Mouse (Mus musculus): ENCODE data around the gene Camk1d. TPM values are rescaled to one million over a fixed set of nuclear protein-coding genes. Genes with fewer than 3 reads are reported as not detected.

The Camk1d gene
- polyA plus RNA-seq, 2 experiments = 4.9 to 7.7 TPM

DNA sequence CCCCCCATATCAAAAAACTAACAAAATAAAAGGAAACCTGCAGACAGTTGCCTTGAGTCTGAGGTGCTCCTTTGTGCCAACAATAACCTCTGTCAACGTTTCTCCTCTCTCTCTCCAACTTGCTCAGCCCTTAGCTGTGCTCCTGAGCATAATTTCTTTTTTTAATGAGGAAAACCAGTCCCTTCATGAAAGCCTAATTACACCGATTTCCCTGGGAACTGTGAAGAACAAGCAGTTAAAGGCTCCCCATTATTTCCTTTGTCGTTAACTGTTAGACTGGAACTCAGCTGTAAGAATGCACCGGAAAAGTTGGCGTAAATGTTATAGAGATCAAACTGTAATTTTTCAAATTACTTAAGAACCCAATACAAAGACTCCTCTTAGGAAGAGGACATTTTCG lies 316.3 kb downstream of the Camk1d start:
- Histone ChIP-seq H3K9me3 (ENCODE audit: control insufficient read depth, low read length) (no peaks in the 10 kb centered on the region), H3K4me1 (ENCODE audit: control insufficient read depth, insufficient read depth, low read length) (no peaks in the 10 kb centered on the region), H3K27ac (replicated peaks; ENCODE audit: low read depth, low read length) (no peak overlapping the region), H3K36me3 (ENCODE audit: control insufficient read depth, insufficient read depth, low read length) (no peaks in the 10 kb centered on the region), H3K4me3 (replicated peaks; ENCODE audit: low read length) (no peak overlapping the region), H3K9ac (ENCODE audit: low read depth, low read length, severe bottlenecking) (no peak overlapping the region), H3K4me2 (replicated peaks; ENCODE audit: low read depth, low read length, severe bottlenecking) (no peak overlapping the region), H3K27me3 (ENCODE audit: control insufficient read depth, insufficient read depth, low read length) (no peaks in the 10 kb centered on the region)
- ATAC-seq (ENCODE audit: low FRiP score, low read depth) (no peak), DNase-seq (ENCODE audit: low spot score) (no peak)
- no peak for TF ChIP-seq POLR2A (IDR thresholded peaks at IDR 0.05; ENCODE audit: borderline replicate concordance, extremely low read depth, insufficient read depth, insufficient read length)
- WGBS = 29% methylated on average over 6 of the region's 6 CpGs

DNA sequence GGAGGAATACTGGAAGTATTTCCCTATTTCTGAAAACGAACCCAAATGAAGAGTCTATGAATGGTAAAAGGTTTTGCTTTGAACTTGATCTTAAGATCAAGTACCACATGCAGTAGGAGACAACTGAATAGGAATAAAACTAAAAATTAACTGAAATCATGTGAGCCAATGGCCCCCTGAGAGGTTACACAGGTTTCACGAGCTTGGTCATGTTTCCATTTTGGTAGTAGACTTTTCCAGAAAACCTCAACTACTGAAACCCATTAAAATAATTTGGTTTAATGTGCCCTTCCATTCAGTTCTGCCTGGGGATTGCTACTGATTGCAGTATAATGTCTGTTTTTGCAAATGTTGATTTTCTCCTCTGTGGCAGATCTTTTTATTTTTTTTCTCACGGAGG lies 316.8 kb downstream of the Camk1d start:
- ATAC-seq (ENCODE audit: low FRiP score, low read depth) (no peak), DNase-seq (ENCODE audit: low spot score) (no peak)
- Histone ChIP-seq H3K4me3 (replicated peaks; ENCODE audit: low read length) (no peak overlapping the region), H3K4me1 (ENCODE audit: control insufficient read depth, insufficient read depth, low read length) (no peaks in the 10 kb centered on the region), H3K27ac (replicated peaks; ENCODE audit: low read depth, low read length) (no peak overlapping the region), H3K4me2 (replicated peaks; ENCODE audit: low read depth, low read length, severe bottlenecking) (no peak overlapping the region), H3K9me3 (ENCODE audit: control insufficient read depth, low read length) (no peaks in the 10 kb centered on the region), H3K27me3 (ENCODE audit: control insufficient read depth, insufficient read depth, low read length) (no peaks in the 10 kb centered on the region), H3K36me3 (ENCODE audit: control insufficient read depth, insufficient read depth, low read length) (no peaks in the 10 kb centered on the region), H3K9ac (ENCODE audit: low read depth, low read length, severe bottlenecking) (no peak overlapping the region)
- TF ChIP-seq POLR2A (IDR thresholded peaks at IDR 0.05; ENCODE audit: borderline replicate concordance, extremely low read depth, insufficient read depth, insufficient read length) = no peak
- WGBS = 43% methylated on average over 3 of the region's 3 CpGs

GRCm38 (mm10) chr2:5396415-5396814 lies 317.9 kb downstream of the Camk1d start:
- Histone ChIP-seq H3K4me1 (ENCODE audit: control insufficient read depth, insufficient read depth, low read length) (no peaks in the 10 kb centered on the region), H3K27ac (replicated peaks; ENCODE audit: low read depth, low read length) (no peak overlapping the region), H3K4me3 (replicated peaks; ENCODE audit: low read length) (no peak overlapping the region), H3K36me3 (ENCODE audit: control insufficient read depth, insufficient read depth, low read length) (no peaks in the 10 kb centered on the region), H3K9me3 (ENCODE audit: control insufficient read depth, low read length) (no peaks in the 10 kb centered on the region), H3K4me2 (replicated peaks; ENCODE audit: low read depth, low read length, severe bottlenecking) (no peak overlapping the region), H3K9ac (ENCODE audit: low read depth, low read length, severe bottlenecking) (no peak overlapping the region), H3K27me3 (ENCODE audit: control insufficient read depth, insufficient read depth, low read length) (no peaks in the 10 kb centered on the region)
- no peak for TF ChIP-seq POLR2A (IDR thresholded peaks at IDR 0.05; ENCODE audit: borderline replicate concordance, extremely low read depth, insufficient read depth, insufficient read length)
- WGBS = 56% methylated on average over 1 of the region's 1 CpGs
- no peak for DNase-seq (ENCODE audit: low spot score)
- ATAC-seq (ENCODE audit: low FRiP score, low read depth) = no peak

GRCm38 (mm10) chr2:5395873-5396272 lies 318.4 kb downstream of the Camk1d start:
- Histone ChIP-seq H3K9ac (ENCODE audit: low read depth, low read length, severe bottlenecking) (no peak overlapping the region), H3K27ac (replicated peaks; ENCODE audit: low read depth, low read length) (no peak overlapping the region), H3K4me3 (replicated peaks; ENCODE audit: low read length) (no peak overlapping the region), H3K4me2 (replicated peaks; ENCODE audit: low read depth, low read length, severe bottlenecking) (no peak overlapping the region), H3K27me3 (ENCODE audit: control insufficient read depth, insufficient read depth, low read length) (no peaks in the 10 kb centered on the region), H3K4me1 (ENCODE audit: control insufficient read depth, insufficient read depth, low read length) (no peaks in the 10 kb centered on the region), H3K36me3 (ENCODE audit: control insufficient read depth, insufficient read depth, low read length) (no peaks in the 10 kb centered on the region), H3K9me3 (ENCODE audit: control insufficient read depth, low read length) (no peaks in the 10 kb centered on the region)
- ATAC-seq (ENCODE audit: low FRiP score, low read depth) = no peak
- no peak for DNase-seq (ENCODE audit: low spot score)
- TF ChIP-seq POLR2A (IDR thresholded peaks at IDR 0.05; ENCODE audit: borderline replicate concordance, extremely low read depth, insufficient read depth, insufficient read length) = no peak
- WGBS = 76% methylated on average over 2 of the region's 2 CpGs

DNA sequence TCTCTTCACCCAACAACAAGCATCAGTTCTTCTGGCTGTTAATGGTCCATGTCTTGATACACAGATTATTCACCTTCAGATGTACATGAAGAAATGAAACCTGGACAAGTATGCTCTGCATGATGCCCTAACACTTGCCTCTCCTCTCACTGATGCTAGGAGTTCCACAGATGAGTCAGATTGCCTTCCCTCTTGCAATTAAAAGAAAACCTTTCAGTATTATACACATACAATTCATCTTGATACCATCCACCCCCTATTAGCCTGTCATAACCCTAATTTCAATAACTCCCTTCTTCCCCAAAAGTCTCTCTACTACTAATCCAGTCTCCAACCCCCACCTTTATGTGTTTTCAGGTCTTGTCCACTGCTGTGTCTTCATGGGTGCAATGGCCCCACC lies 321.4 kb downstream of the Camk1d start:
- no peak for TF ChIP-seq POLR2A (IDR thresholded peaks at IDR 0.05; ENCODE audit: borderline replicate concordance, extremely low read depth, insufficient read depth, insufficient read length)
- H3K4me2 ChIP-seq (replicated peaks; ENCODE audit: low read depth, low read length, severe bottlenecking) = no peak overlapping the region
- no peaks in the 10 kb centered on the region for H3K36me3 ChIP-seq (ENCODE audit: control insufficient read depth, insufficient read depth, low read length)
- DNase-seq (ENCODE audit: low spot score) = no peak
- no peaks in the 10 kb centered on the region for H3K27me3 ChIP-seq (ENCODE audit: control insufficient read depth, insufficient read depth, low read length)
- H3K4me1 ChIP-seq (ENCODE audit: control insufficient read depth, insufficient read depth, low read length) = no peaks in the 10 kb centered on the region
- H3K4me3 ChIP-seq (replicated peaks; ENCODE audit: low read length) = no peak overlapping the region
- H3K27ac ChIP-seq (replicated peaks; ENCODE audit: low read depth, low read length) = no peak overlapping the region
- no peak for ATAC-seq (ENCODE audit: low FRiP score, low read depth)
- no peaks in the 10 kb centered on the region for H3K9me3 ChIP-seq (ENCODE audit: control insufficient read depth, low read length)
- no peak overlapping the region for H3K9ac ChIP-seq (ENCODE audit: low read depth, low read length, severe bottlenecking)

- no peak for DNase-seq (ENCODE audit: low spot score)
- H3K27ac ChIP-seq (replicated peaks; ENCODE audit: low read depth, low read length) = no peak overlapping the region
- H3K4me3 ChIP-seq (replicated peaks; ENCODE audit: low read length) = no peak overlapping the region
- H3K4me1 ChIP-seq (ENCODE audit: control insufficient read depth, insufficient read depth, low read length) = no peaks in the 10 kb centered on the region
- H3K36me3 ChIP-seq (ENCODE audit: control insufficient read depth, insufficient read depth, low read length) = no peaks in the 10 kb centered on the region
- no peaks in the 10 kb centered on the region for H3K27me3 ChIP-seq (ENCODE audit: control insufficient read depth, insufficient read depth, low read length)
- WGBS = 85% methylated on average over 4 of the region's 4 CpGs
- H3K9ac ChIP-seq (ENCODE audit: low read depth, low read length, severe bottlenecking) = no peak overlapping the region
- ATAC-seq (ENCODE audit: low FRiP score, low read depth) = no peak
- no peaks in the 10 kb centered on the region for H3K9me3 ChIP-seq (ENCODE audit: control insufficient read depth, low read length)
- TF ChIP-seq POLR2A (IDR thresholded peaks at IDR 0.05; ENCODE audit: borderline replicate concordance, extremely low read depth, insufficient read depth, insufficient read length) = no peak
- H3K4me2 ChIP-seq (replicated peaks; ENCODE audit: low read depth, low read length, severe bottlenecking) = no peak overlapping the region
Measured at GRCm38 (mm10) chr2:5392470-5392869, 321.8 kb downstream of the Camk1d start.

Data from limb, embryonic 14.5 days (tissue).